Mouse (Mus musculus) cerebellum, postnatal 36 days (tissue): ENCODE measurements at regions not wholly inside any gene's neighbourhood (a gene's known extent, or its start where the extent isn't known, plus 50 kb on each side); places are given as distances from the start of the nearest gene placed in this dataset.
"Not testable (repeated sequence)": the region's sequence is repeated elsewhere in the genome, so short reads cannot be mapped to it uniquely, and the experiment has no call there.

Experiments used
- DNase-seq, 2 experiments: peaks; one replicate each; pipeline ENCODE4 v3.0.0; 2021 to 2022; ENCODE audit warnings: mixed read lengths in 2 of 2

DNA sequence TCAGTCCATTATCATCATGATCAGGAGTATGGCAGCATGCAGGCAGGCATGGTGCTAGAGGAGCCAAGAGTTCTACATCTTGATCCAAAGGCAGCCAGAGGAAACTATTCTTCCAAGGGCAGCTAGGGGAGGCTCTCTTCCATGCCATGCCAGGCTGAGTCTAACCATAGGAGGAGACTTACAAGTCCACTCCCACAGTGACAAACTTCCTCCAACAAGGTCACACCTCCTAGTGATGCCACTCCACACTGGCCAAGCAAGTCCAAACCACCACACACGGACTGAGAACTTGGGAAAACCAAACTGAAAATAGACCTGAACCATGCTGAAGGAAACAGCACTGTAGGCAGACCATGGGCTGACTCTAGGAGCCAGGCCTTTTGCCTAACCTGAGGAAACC, 197.4 kb downstream of the Prex1 start:
- DNase-seq, result no peak

DNA sequence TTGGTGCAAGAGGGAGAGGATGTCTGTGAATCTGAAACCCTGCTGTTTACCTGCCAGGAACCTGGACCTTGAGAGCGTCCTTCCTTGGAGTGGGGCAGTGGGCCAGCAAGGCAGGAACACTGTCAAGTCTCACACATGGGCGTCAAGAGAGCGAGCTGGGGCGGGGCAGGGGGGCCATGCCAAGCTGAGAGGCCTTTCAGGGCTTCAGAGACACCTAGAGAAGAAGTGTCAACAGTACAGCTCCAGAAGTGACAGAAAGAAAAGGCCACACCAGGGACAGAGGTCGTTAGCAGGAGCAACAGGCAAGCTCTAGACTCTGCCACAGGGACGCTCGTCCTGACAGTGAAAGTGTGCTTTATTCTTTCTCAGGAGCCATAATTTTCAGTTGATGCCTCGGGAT, 199.0 kb downstream of the Prex1 start:
- no peak for DNase-seq

DNA sequence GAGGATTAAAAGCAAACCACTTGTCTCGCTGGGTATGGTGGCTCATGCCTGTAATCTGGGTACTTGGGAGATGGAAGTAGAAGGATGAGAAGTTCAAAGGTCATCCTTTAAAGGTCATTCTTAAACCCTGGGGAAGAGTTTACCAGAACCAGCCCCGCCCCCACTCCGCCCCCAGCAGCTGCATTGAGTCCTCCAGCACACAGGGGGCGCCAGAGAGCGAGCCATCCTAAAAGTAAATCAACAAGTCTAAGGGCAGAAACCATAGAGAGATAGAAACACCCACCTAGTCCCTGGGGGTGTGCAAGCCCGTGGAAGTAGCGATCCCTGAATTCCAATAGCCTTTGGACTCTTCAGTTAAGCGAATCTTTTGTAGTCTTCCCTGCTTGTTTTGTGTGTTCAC, 201.1 kb downstream of the Prex1 start:
- DNase-seq, result no peak

DNA sequence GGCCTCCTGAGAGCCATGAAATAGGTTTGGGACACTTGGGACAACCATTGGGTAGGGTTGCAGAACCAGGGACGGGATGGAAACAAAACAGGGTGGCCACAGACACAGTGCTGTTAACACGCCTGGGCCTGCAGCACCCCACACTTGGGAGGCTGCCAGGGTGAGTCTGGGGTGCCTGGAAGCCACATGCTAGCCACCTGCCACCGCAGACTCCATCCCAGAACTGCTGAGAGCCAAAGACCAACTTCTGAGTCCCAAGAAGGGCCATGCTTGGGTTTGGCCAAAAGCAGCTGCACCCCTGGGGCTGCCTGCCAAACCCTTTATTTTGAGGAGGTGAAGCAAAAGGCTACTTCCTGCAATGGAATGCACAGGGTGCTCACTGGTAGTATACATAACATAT, 202.2 kb downstream of the Prex1 start:
- not testable (repeated sequence) for DNase-seq

DNA sequence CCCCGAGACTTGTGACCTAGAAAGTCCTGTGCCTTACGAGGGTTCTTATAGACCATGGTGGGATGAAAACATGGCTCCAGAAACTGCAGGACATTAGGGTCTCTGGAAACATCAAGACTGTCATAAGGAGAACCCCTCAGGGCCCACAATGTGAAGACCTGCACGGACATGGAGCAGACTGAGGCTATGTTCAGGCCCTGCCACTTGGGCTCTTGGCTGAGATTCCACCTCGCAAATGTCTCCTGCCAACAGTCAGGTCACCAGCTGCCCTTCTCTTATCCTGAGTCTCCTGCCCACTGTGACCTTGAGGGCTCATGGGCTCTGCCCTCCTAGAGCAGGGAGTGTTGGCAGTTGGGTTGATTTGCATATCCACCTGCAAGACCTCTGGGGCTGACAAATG, 202.9 kb downstream of the Prex1 start:
- DNase-seq, result no peak

DNA sequence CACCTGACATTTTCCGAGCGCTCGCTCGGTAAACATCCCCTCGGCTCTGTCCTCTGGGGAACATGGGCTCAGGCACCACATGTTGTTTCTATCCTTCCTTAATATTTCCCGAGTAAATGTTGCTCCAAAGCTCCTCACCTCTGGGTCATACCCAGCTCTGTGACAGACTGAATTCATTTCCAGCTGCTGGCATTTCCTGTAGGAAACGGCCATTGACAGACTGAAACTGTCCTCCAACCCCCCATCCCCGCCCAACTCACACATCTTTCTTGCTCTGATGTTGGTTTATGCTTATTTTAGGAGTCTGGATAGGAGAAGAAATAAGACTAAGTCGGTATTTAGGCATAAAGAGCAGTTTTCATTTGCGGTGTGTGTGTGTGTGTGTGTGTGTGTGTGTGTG, 204.0 kb downstream of the Prex1 start:
- no peak for DNase-seq

DNA sequence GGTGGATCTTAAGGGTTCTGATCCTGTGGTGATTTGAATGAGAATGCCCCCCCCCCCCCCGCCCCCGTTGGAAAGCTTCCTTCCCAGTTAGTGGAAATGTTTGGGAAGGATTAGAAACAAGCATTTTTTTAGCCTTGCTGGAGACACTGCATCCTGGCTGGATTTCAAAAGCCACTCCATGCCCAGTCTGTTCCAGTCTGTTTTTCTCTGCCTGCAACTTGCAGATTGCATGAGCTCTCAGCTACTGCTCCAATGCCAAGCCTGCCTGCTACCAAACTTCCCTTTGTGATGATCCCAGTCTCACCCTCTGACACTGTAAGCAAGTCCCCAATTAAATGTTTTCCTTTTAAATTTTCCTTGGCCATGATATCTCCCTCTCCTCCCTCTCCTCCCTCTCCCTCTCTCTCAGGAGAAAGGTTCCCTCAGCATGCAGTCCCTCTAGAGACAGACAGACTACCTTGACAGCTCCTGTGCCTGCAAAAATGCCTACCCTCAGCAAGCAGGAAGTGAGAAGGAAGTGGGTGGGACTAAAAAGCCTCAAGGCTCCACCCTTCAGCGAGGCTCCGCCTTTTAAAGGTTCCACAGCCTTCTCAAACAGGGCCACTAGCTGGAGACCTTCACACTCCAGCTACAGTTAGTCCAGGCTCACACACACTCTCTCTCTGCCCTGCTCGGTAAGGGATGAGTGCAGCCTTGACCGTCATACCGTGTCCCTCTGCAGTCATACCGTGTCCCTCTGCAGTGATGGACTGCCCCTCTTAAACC, 204.8 kb downstream of the Prex1 start:
- no peak for DNase-seq

DNA sequence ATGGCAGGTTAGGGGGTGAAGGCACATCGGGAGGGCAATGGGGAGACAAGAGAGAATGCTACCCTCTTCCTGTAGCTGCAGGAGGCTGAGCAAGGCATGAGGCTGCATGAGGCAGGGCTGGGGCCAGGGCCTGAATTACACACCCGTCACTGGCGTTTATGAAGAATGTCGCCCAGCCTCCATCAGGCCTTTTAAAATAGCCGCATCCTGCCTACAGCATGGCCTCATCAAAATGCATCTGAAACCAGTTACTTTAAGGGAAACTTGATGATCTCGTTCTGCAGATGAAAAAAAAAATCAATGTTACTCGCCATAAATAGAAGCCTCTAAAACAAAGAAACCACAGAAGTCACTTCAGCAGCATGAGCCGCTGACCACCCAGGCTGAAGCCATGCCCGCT, 208.3 kb downstream of the Prex1 start:
- no peak for DNase-seq

DNA sequence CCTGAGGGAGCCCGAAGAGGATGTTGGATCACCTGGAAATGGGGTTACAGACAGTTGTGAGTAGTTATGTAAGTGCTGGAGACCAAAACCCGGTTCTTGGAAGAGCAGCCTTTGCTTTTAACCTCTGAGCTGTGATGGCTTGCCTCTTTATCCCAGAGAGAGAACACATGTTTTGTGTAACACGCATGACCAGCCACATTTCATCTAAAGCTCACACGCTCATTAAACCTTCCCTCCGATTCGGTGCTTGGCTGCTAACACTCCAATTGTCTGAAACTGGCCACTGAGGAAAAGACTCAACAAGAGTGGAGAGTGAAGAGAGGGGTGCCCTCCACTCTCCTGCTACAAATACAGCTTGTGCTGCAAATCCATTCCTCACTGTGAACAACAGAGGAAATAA, 210.0 kb downstream of the Prex1 start:
- no peak for DNase-seq

DNA sequence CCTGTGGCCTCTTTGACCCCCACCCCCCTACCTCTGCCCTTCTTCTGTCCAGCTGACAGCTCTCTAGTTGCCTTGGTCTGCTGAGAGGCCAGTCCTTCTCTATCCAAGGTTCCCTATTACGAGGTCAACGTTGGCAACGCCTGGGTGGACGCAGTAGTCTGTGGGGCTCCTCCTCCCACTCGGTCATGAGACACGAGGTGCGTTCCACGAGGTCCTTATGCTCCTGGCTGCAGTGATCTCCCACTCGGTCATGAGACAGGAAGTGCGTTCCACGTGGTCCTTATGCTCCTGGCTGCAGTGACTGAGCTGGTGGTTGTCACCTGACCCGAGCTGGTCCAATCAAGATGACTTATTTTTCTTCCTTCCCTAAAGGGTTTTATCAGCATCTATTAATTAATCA, 220.7 kb downstream of the Prex1 start:
- DNase-seq, result no peak

DNA sequence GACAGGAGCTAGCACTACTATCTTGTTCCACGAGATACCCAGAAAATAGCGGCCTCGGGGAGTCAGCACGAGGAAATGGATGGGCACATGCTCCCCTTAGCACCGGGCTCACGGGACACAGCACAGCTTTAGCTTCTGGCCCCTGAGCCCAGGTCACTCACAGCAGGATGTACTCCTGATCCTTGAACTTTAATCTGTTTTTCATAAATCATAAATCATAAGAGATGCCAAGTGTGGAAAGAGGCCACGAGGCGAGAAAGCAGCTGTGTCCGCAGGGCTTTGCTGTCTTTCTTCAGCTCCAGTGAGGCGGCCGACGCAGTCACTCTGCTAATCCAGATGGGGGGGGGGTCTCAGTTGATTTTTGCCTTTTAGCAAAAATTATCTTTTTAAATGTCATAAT, 221.2 kb downstream of the Prex1 start:
- DNase-seq, result no peak

DNA sequence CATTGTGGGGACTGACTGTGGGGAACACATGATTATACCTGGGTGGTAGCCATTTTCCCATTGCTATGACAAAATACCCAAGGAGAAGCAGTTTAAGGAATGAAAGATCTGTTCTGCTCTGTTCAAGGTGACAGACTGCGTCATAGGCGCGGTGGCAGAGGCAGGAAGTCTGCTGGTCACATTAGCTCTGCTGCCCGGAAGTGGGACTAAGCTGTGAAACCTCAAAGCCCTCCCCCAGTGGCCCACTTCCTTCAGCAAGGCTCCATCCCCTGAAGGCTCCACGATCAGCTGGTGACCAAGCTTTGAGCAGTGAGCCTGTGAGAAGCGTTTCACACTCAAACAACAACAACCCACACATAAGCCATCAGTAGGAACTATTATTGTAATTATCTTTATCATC, 221.8 kb downstream of the Prex1 start:
- DNase-seq, result no peak

DNA sequence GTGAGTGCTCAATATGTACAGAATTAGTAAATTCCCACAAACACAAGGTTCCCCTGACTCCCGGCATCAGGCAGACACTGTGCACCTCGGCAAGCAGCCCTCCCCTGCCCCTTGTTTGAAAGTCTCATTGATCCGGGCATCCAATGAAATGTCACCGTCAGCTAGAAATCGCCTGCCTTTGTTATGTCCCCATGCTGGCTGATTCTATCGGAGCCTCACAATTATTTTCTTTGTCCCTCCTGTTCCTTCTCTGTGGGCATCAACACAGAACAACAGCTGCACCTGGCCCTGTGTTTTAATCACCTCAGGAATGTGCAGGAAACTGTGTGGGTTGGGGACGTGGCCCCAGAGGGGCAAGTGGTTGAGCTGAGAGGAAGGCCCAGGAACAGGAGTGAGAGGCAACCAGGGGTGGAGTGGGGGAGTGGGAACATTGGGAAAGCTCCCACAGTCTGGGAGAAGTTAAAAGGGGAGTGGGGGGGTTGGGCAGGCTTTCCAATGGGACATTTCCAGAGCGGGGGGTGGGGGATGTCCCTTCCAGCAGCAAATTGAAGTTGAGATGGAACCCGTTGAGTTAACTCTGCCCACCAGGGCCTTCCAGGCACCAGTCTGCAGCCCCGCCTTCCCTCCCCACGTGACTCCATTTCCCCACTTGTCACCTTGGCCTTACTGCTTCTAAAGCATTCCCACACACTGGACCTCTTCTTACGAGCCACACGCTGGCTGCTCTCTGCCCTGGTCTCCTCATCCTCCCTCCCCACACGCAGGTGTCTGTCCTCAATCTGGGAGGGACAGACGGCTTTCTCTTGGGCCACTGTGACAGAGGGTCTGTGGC, 224.4 kb downstream of the Prex1 start:
- DNase-seq, result no peak

DNA sequence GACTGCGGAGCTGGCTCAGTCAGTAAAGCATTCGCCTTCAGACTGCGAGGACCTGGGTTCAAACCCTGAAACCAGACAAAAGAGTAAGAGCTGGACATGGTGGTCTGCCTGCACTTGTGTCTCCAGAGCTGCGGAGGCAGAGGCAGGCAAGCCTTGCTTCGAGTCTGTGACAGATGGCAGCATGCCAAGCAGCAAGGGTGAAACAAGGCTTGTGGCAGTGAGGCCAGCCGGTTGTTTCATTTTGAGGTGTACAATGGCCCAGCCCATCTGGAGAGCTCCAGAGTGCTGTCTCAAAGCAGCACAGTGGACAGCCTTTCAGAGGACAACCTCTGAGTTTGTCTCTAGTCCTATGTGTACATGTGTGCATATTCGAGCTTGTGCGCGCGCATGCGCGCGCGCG, 225.9 kb downstream of the Prex1 start:
- DNase-seq, result peak in 1 of 2 experiments; percentile 12

DNA sequence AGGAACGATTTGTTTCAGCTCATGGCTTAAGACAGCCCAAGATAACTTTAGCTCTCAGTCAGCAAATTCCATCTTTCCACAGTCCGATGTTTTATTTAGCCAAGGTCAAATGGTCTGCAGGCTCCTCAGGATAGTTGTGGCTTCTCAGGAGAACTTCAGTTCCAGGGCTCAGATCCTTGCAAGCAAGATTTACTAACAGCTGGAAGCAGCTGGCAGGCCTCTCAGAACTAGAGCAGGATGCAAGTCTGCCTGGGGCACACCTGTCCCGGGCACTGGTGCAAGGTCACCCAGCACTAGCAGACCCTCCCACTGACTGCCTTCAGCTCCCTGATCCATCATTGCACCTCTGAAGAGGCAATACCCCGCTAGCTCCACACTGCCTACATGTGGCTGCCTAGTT, 227.8 kb downstream of the Prex1 start:
- no peak for DNase-seq

DNA sequence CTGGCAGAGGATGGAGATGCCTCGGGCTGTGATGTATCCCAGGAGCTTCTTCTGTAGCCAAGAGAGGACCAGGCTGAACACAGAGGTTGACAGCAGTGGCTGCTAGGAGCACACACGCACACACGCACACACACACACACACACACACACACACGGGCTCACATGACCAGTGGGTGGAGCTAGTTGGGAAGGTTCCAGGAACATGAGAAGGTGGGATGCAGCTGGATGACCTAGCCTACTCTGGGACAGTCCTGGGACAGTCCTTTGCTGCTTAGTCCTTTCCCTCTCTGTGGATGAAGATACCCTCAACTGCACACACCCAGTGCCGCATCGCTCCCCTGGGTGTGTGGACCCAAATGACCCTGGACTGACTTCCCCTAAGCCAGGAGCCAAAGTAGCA, 228.3 kb downstream of the Prex1 start:
- no peak for DNase-seq

DNA sequence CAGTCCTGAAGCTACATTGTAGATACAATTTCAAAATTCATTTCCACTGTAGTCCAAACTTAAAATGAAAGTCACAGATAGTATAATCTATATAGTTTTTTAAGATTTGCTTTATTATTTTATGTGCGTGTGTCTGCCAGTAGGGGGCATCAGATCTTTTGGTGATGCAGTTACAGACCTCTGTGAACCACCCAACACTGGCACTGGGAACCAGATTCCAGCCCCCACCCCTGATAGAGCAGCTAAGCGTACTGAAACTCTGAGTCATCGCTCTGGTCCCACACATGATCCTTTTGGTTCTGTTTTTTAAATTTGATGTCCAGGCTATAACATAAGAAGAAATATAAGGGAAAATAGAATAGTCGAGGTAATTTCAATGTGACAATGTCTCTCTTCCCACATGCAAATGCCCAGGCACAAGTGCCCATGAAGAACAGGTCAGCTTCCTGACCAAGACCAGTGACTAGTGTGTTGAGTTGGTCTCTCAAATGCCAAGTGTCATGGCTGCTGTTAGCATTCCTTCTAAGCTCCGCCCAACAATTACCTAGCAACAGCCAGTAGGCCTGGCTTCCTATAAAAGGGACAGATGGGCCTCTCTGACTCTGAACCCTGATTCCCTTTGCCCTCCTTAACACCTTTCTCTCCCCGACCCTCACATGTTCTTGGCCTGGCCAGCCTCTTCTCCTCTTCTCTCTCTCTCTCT, 229.9 kb downstream of the Prex1 start:
- DNase-seq, result no peak

DNA sequence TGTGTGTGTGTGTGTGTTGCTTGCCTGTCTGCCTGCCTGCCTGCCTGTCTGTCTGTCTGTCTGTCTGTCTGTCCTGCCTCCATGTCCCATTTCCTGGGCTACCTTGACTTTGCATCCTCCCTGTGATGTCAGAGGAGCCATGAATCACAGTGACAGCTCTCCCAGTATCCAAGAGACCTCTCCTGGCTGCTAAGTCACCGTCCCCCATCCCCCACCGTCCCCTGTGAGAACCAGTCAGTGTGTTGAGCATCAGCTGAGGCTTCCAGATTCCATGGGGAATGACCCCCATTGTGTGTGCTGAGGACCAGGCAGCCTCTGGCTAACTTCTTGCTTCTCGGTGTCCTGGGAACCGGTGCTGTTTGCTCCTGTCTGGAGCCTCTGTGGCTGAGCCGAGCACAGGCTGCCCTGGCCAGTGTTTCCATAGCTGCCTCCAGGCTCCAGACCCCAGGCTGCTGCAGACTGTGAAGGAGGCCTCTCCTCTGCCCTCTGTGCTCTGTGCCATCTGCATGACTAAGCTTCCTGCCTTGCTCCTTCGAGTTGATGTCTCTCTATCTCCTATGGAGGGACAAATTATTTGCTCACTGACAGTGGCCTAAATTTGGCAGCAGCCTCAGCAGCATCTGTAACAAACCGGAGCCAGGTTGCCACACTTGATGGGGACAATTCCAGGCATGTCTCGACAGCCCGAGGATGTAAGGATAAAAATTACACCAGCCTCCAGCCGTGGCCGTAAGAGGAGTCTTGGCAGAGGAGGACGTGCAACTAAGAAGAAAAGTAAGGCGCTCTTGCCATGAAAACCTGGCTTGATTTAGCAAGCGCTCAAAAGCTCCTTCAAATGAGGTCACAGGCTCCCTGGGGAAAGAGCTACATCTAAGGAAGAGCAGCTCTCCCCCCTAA, 230.7 kb downstream of the Prex1 start:
- peak in 1 of 2 experiments; percentile 4 for DNase-seq

DNA sequence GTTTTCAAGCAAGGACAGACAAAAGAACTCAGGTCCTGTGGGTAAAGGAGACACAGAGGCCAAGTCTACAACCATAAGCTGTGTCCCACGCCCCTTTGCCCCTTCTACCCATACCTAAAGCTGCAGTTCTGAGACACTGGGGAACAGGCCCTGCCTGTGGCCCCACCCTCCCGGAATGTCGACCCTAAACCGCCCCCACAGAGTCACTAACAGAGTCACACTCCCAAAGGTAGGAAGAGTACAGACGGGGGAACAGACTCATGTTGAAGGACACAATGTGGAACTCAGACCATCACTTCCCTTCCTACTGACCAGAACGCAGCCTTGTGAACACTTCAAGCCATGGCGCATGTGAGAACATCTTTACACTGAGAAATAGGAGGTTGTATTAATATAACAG, 231.9 kb downstream of the Prex1 start:
- DNase-seq, result no peak

DNA sequence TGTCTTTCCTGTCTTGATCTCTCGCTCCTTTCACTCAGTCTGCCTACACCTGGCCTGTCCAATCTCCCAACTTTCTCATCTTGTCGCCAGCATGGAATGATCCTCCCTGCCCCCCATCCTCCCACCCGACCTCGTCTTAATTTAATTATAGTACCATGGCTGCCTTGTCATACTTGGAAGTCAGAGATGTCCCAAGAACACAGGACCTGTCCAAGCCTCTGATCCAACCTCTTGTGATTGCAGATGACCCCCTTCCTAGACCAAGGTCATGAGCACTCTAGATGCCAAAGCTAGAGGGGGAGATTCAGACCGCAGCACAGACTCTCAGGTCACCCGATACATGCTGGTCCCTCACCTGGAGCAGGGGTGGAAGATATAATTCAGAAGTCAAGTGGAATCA, 232.3 kb downstream of the Prex1 start:
- no peak for DNase-seq

DNA sequence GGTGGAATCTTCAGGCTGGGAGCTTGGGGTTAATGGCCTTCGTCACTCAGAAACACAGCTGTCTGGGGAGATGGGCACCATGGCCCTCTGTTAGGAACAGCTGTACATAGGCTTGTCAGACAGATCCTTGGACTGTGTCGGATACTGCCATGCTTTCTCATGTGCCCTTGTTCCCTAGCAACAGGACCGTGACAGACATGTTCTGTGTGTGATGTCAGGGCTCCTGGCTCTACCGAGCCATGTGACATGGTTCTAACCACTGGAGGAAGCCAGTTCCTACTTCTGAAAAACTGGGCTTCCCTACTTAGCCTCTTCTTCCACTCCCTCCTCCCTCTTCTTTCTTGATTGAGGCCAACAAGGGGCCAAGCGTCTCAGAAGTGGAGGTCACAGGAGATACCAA, 232.7 kb downstream of the Prex1 start:
- DNase-seq, result no peak

DNA sequence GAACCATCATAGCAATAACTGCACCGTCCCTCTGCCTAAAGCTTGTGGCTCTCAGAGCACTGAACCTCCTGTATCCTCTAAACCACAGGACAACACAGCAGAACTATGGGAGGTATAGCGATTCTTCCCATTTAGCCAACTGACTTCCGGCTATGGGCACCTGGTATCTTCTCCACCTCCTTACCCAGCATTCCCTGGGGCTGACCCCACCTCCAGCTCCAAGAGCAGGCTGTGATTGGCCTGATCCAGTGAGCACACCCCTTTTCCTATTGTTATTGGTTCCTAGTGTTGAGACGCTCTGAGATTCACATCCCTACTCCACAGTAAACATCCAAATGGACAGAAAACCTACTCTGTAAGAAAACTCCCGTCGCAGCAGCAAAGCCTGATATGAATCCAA, 236.7 kb downstream of the Prex1 start:
- DNase-seq, result no peak

DNA sequence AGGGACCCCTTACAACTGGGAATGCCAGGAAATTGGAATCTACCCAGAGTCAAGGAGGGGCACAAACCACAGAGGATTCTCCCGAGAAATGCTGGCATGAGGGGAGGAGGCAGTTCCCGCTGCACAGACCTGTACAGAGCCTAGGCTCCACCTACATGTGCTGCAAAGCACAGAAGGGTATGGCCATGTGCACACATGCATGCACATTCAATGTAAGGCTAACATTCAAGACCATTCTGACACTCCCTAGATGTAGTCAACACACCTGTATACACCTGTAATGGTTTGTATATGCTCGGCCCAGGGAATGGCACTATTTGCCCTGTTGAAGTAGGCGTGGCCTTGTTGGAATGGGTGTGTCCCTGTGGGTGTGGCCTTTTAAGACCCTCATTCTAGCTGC, 238.0 kb downstream of the Prex1 start:
- DNase-seq, result no peak
